Mouse (Mus musculus): ENCODE results near the gene Vegfd. TPM values are rescaled to one million over a fixed set of nuclear protein-coding genes. Genes with fewer than 3 reads are reported as not detected.
A peak's percentile ranks its signal among the peaks of the same experiment; 100 is the strongest.

Gene Vegfd
- total RNA-seq, 2 experiments from 2014 or later = 3.3 to 3.6 TPM

- intact Hi-C loops (cut with DNase I) = loop anchor here (2.0 kb wide), 1 partner anchor 261 kb away; no protein-coding TSS in a partner anchor
- no peak for DNase-seq (ENCODE audit: extremely low spot score in 1 of 2, low spot score in 2 of 2)
Observed at GRCm38 (mm10) chrX:164447682-164448071, 74.5 kb downstream of the Vegfd start.

- DNase-seq (ENCODE audit: extremely low spot score in 1 of 2, low spot score in 2 of 2) = peak; percentile 15 to 32
- intact Hi-C loops (cut with DNase I) = loop anchor here (2.0 kb wide), 1 partner anchor 262 kb away; no protein-coding TSS in a partner anchor
Observed at GRCm38 (mm10) chrX:164449201-164449600, 76.0 kb downstream of the Vegfd start.

Other genes starting within 250 kb of the Vegfd start
- gene Ace2, start 234.0 kb upstream of the Vegfd start, total RNA-seq (2021) = 1 to 10 TPM in 1 of 2 experiments, under 1 TPM in 1; 0.91 to 1.0 TPM
- gene Bmx, start 115.2 kb upstream of the Vegfd start, total RNA-seq (2021) = under 1 TPM; 0.49 to 0.94 TPM
- 1 to 10 TPM; 2.4 to 3.8 TPM for gene Pir, start 104.0 kb upstream of the Vegfd start, total RNA-seq (2021)
- gene Piga, start 46.4 kb downstream of the Vegfd start, total RNA-seq (2021) = 1 to 10 TPM; 5.7 TPM
- 1 to 10 TPM; 2.8 to 3.4 TPM for gene Asb11, start 63.6 kb downstream of the Vegfd start, total RNA-seq (2021)
- not detected for gene Asb9, start 132.9 kb downstream of the Vegfd start, total RNA-seq (2021)